Mouse (Mus musculus) myocyte (in vitro differentiated cells): ENCODE data around the gene Sectm1b. TPM values are rescaled to one million over a fixed set of nuclear protein-coding genes. Genes with fewer than 3 reads are reported as not detected.
"Not testable (repeated sequence)": the region's sequence is repeated elsewhere in the genome, so short reads cannot be mapped to it uniquely, and the experiment has no call there.

Experiments used
- H3K27me3 ChIP-seq: one replicate; pipeline ENCODE4 v1.6.1; 2011; ENCODE audit not compliant: control insufficient read depth, insufficient read depth, insufficient read length
- H3K36me3 ChIP-seq: one replicate; pipeline ENCODE4 v1.6.1; 2011; ENCODE audit not compliant: control insufficient read depth, insufficient read depth
- H3K4me2 ChIP-seq: one replicate; pipeline ENCODE4 v1.6.1; 2011; ENCODE audit warnings: low read depth, control low read depth
- H3K4me3 ChIP-seq: one replicate; pipeline ENCODE4 v1.5.1; 2011; ENCODE audit warnings: mild to moderate bottlenecking, control low read depth, moderate library complexity
- H3K79me2 ChIP-seq: one replicate; pipeline ENCODE4 v1.6.1; 2011; ENCODE audit not compliant: control insufficient read depth, insufficient read depth
- H3ac ChIP-seq: one replicate; pipeline ENCODE4 v1.6.1; 2011; ENCODE audit not compliant: control insufficient read depth, insufficient read length
- CEBPB ChIP-seq: IDR thresholded peaks from 2 replicates; pipeline ENCODE4 v1.6.1; 2011; ENCODE audit warnings: mild to moderate bottlenecking, moderate library complexity; ENCODE audit not compliant: poor library complexity, insufficient read depth, severe bottlenecking
- E2F4 ChIP-seq: IDR thresholded peaks from one replicate; pipeline ENCODE4 v1.6.1; 2011; ENCODE audit warnings: mild to moderate bottlenecking, control low read depth, moderate library complexity; ENCODE audit not compliant: insufficient read depth
- MAX ChIP-seq: IDR thresholded peaks from one replicate; pipeline ENCODE4 v1.6.1; 2011; ENCODE audit warnings: low read depth, mild to moderate bottlenecking, control low read depth
- MYOD1 ChIP-seq, 3 experiments: IDR thresholded peaks; one replicate each; pipeline ENCODE4 v1.6.1; 2011; ENCODE audit warnings: control low read depth in 2 of 3, low read depth in 2 of 3, mild to moderate bottlenecking in 2 of 3, moderate library complexity in 1 of 3; ENCODE audit not compliant: insufficient read length in 2 of 3, control insufficient read depth in 1 of 3
- MYOG ChIP-seq, 3 experiments: IDR thresholded peaks; one replicate each; pipeline ENCODE4 v1.6.1; 2011; ENCODE audit warnings: control low read depth in 2 of 3, low read depth in 2 of 3, mild to moderate bottlenecking in 2 of 3; ENCODE audit not compliant: insufficient read length in 2 of 3, control insufficient read depth in 1 of 3, insufficient read depth in 1 of 3
- POLR2A ChIP-seq: IDR thresholded peaks from one replicate; pipeline ENCODE4 v1.6.1; 2011; ENCODE audit warnings: low read depth, mild to moderate bottlenecking, control low read depth, moderate library complexity; ENCODE audit not compliant: insufficient read length
- POLR2AphosphoS2 ChIP-seq: IDR thresholded peaks from one replicate; pipeline ENCODE4 v1.6.1; 2011; ENCODE audit warnings: low read depth, control low read depth; ENCODE audit not compliant: insufficient read length
- REST ChIP-seq: IDR thresholded peaks from one replicate; pipeline ENCODE4 v1.6.1; 2011; ENCODE audit warnings: mild to moderate bottlenecking, control low read depth, moderate library complexity; ENCODE audit not compliant: insufficient read depth, insufficient read length
- SRF ChIP-seq: IDR thresholded peaks from one replicate; pipeline ENCODE4 v1.6.1; 2011; ENCODE audit warnings: low read depth; ENCODE audit not compliant: control insufficient read depth, insufficient read length
- TCF12 ChIP-seq: IDR thresholded peaks from one replicate; pipeline ENCODE4 v1.6.1; 2011; ENCODE audit warnings: mild to moderate bottlenecking, control low read depth; ENCODE audit not compliant: poor library complexity, insufficient read depth, severe bottlenecking
- TCF3 ChIP-seq: IDR thresholded peaks from one replicate; pipeline ENCODE4 v1.6.1; 2011; ENCODE audit warnings: low read depth, control low read depth; ENCODE audit not compliant: insufficient read length
- USF1 ChIP-seq: IDR thresholded peaks from one replicate; pipeline ENCODE4 v1.6.1; 2011; ENCODE audit warnings: low read depth, mild to moderate bottlenecking, control low read depth, moderate library complexity
- polyA plus RNA-seq: library from polyadenylated mRNA; unstranded; fragments of >200 nt; fragmentation: generic; extraction: Trizol; gene quantifications from one replicate; pipeline ENCODE4 v1.2.1, GENCODE M21; 2012; ENCODE audit warnings: missing spikeins

The Sectm1b gene
- polyA plus RNA-seq, 1 experiment: not detected

DNA sequence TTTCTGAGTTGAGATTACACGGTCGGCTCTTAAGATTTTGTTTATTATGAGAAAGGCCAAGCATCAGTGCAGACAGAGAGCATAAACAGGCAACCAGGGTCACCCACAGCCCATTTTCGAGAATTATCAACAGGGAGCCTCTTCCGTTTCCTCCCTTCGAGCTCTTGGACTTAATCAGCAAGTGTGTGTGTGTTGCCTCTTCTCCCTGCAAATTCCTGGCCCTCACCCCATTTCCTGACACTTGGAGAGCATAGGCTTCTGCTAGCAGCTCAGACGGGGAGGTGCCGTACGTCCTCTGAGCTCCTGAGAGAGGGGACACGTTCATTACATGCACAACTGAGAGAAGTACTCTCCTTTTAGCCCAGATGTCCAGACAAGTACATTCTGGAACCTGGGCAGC, 44.7 kb upstream of the Sectm1b start:
- H3K36me3 ChIP-seq: no peaks in the 10 kb centered on the region
- H3K27me3 ChIP-seq: peaks cover 6% of the 10 kb centered on the region
- H3K4me3 ChIP-seq: no peak overlapping the region
- no peak overlapping the region for H3ac ChIP-seq
- H3K4me2 ChIP-seq: no peak overlapping the region
- no peaks in the 10 kb centered on the region for H3K79me2 ChIP-seq
- TF ChIP-seq MYOG (IDR thresholded peaks at IDR 0.05; ENCODE audit: control insufficient read depth in 1 of 3, insufficient read depth in 1 of 3, insufficient read length in 2 of 3, low read depth in 2 of 3) (no peak), TCF3 (no peak), REST (no peak), E2F4 (no peak)

DNA sequence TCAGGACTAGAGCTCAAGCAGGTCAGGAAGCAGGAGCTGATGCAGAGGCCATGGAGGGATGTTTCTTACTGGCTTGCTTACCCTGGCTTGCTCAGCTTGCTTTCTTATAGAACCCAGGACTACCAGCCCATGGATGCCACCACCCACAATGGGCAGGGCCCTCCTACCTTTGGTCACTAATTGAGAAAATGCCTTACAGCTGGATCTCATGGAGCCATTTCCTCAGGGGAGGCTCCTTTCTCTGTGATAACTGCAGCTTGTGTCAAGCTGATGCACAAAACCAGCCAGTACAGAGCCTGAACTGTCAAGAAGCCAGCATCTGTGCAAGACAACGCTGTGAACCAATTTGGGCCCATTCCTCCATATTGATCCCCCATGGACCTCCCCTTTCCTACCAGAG, 43.9 kb upstream of the Sectm1b start:
- H3K79me2 ChIP-seq, H3ac ChIP-seq, H3K36me3 ChIP-seq, H3K4me3 ChIP-seq, H3K27me3 ChIP-seq, H3K4me2 ChIP-seq: not testable (repeated sequence)

DNA sequence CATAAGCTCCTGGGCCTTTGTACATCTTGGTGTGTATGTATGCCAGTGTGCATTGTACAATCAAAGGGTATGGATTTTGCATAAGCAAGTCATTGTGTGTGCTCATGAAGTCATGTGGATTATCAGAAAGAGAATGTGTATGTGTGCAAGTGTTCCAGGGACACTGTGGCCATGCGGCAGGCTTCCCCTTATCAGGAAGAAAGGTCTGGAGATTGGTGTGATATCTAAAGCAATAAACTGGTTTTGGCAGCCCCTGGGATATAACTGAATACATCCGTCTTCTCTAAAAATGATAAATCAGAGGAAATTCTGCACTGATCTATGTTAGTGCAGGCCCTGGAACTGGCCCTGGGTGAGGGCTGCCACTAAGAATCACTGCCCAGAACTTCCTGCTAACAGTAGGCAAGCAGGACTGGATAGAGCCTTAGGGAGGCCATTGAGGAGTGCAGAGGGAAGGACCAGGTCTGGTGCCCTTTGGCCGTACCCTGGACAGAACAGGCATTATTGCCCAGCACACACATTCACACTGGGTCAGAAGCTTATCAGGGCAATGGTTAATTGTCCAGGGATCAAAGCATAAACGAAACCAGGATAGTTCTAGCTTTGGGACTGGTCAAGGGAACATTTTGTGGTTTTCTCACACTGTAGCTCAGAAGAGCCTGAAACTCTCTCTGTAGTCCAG, 37.9 kb upstream of the Sectm1b start:
- TF ChIP-seq USF1 (no peak), CEBPB (no peak), POLR2A (no peak), POLR2AphosphoS2 (no peak), TCF12 (no peak), TCF3 (no peak), MYOD1 (IDR thresholded peaks at IDR 0.05; ENCODE audit: control insufficient read depth in 1 of 3, insufficient read length in 2 of 3, low read depth in 2 of 3) (no peak), REST (no peak), SRF (no peak)
- Histone ChIP-seq H3K4me2 (no peak overlapping the region), H3ac (no peak overlapping the region), H3K27me3 (no peaks in the 10 kb centered on the region), H3K79me2 (no peaks in the 10 kb centered on the region), H3K36me3 (no peaks in the 10 kb centered on the region), H3K4me3 (no peak overlapping the region)

DNA sequence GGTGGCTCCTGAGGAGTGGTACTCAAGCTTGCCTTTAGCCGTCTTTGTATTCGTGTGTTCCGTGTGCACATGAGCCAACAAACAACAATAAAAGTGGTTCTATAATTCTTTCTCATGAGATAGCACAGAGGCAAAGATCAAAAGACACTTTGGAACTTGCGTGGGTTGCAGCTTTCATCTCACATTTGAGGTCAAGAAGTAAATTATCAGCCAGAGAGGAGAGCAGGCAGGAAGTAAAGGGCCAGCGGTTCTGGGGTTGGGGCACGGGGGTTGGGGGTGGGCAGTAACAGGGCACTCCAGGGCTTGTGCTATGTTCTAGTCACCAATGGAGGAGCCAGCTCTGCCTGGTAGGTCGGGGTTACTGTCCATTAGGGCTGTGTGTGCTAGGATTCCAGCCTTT, 37.3 kb upstream of the Sectm1b start:
- no peaks in the 10 kb centered on the region for H3K79me2 ChIP-seq
- TF ChIP-seq TCF12: no peak
- TF ChIP-seq CEBPB: no peak
- no peak for TF ChIP-seq MAX
- TF ChIP-seq SRF: no peak
- no peak for TF ChIP-seq TCF3
- H3K36me3 ChIP-seq: no peaks in the 10 kb centered on the region
- H3K27me3 ChIP-seq: no peaks in the 10 kb centered on the region
- no peak overlapping the region for H3ac ChIP-seq
- H3K4me3 ChIP-seq: no peak overlapping the region
- no peak overlapping the region for H3K4me2 ChIP-seq

DNA sequence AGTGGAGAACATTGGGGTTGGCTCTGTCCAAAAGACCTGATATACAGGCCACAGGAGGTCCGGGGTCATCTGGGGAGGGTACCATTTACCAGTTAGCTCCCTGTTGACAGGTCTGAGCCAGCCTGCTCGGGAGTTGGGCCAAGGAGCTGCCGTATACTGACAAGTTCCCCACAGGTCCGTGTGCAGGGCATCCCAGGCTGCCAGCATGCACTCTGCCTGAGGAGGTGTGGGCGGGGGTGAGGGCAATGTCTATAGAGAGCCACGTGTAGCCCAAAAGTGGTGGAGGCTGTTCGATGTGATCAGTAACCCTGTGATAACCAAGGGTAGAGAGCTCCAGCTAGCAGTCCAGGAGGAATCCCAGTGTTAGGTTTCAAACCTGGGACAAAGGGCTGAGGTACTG, 36.4 kb upstream of the Sectm1b start:
- Histone ChIP-seq H3ac (no peak overlapping the region), H3K36me3 (no peaks in the 10 kb centered on the region), H3K4me2 (no peak overlapping the region), H3K27me3 (no peaks in the 10 kb centered on the region), H3K79me2 (no peaks in the 10 kb centered on the region), H3K4me3 (no peak overlapping the region)
- TF ChIP-seq POLR2AphosphoS2 (no peak), MAX (no peak), MYOG (IDR thresholded peaks at IDR 0.05; ENCODE audit: control insufficient read depth in 1 of 3, insufficient read depth in 1 of 3, insufficient read length in 2 of 3, low read depth in 2 of 3) (no peak), POLR2A (no peak), SRF (no peak), USF1 (no peak)
